In the genomic region with DNA sequence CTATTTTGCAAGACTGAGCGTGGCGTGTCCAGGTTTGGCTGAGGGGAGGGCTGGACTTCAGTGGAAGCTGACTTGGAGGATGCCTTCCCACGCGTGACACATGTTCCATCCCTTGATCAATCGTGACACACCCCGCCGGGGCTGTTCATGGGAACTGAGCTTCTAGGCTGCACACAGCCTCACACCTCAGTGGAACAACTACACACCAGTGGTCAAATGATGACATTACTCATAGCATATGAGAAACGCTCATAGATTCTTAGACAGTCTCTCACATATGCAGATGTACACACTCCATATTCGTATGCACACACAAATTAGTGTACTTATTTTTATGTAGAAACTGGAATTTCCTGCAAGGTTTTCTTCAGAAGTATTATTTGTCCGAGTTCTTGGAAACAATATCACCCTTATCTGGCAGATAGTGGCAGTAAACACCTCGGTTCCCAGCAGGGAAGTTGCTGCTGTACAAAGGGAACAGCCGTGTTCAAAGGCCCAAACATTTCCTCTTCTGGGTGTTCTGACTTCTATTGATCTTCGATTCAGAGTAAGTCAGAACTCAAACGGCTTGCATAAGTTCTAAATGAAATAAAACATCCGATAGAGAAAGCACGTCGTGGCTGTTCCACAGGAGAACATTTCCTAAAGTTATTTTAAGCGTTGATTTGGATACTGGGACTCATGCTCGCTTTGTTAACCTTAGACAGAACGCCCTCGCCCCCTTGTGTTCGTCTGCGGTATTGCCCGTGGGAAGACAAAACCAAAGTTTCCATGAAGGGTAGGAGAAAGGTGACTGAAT, we compare ENCODE assay signal across 7 mouse cellular contexts.
DNase-seq lines count a peak whose midpoint lies in the region; ATAC-seq and TF ChIP-seq lines count a peak whose summit lies in the region.

No protein-coding gene starts in this region.

- H3K27me3 ChIP-seq in intestine, embryonic 16.5 days (replicated peaks; ENCODE audit: control insufficient read depth, insufficient read depth, low read length) = no peaks in the 10 kb centered on the region
- H3K27me3 ChIP-seq in midbrain, embryonic 15.5 days (replicated peaks) = no peaks in the 10 kb centered on the region
- H3K27me3 ChIP-seq in spleen, adult 2 months (ENCODE audit: control insufficient read depth, insufficient read depth, low read length) = no peaks in the 10 kb centered on the region

- no peaks in the 10 kb centered on the region for H3K9me3 ChIP-seq in intestine, embryonic 16.5 days (ENCODE audit: control insufficient read depth, low read length)
- no peaks in the 10 kb centered on the region for H3K9me3 ChIP-seq in midbrain, embryonic 15.5 days

- no peaks in the 10 kb centered on the region for H3K36me3 ChIP-seq in intestine, embryonic 16.5 days (ENCODE audit: control insufficient read depth, insufficient read depth, low read length)
- no peaks in the 10 kb centered on the region for H3K36me3 ChIP-seq in midbrain, embryonic 15.5 days (replicated peaks)
- H3K36me3 ChIP-seq in spleen, adult 2 months (ENCODE audit: control insufficient read depth, insufficient read depth, low read length) = no peaks in the 10 kb centered on the region

- no peak overlapping the region for H3K27ac ChIP-seq in intestine, embryonic 16.5 days (ENCODE audit: low read length)
- H3K27ac ChIP-seq in midbrain, embryonic 15.5 days = no peak overlapping the region
- H3K27ac ChIP-seq in spleen, adult 2 months (ENCODE audit: insufficient read depth, low read length) = no peak overlapping the region

- no peak for TF ChIP-seq POLR2A in spleen, adult 2 months (IDR thresholded peaks at IDR 0.05; ENCODE audit: low read depth, low read length)

- ATAC-seq in granulocyte monocyte progenitor cell, adult 5-6 weeks (replicated peaks; ENCODE audit: poor library complexity, severe bottlenecking) = peak; percentile 80
- peak; percentile 56 for ATAC-seq in intestine, embryonic 16.5 days
- peak; percentile 78 for ATAC-seq in midbrain, embryonic 15.5 days (replicated peaks)

- DNase-seq in adrenal gland, postnatal 14 days = peak; percentile 84
- DNase-seq in embryo, embryonic 9.5 days (ENCODE audit: extremely low spot score) = peak; percentile 83
- DNase-seq in left cerebral cortex, postnatal 36 days (ENCODE audit: low spot score in 2 of 2) = peak; percentile 67 to 76
- DNase-seq in spleen, adult 2 months (ENCODE audit: low read depth in 1 of 2, low spot score in 2 of 2) = peak in 1 of 2 experiments; percentile 46

- no peak overlapping the region for H3K9ac ChIP-seq in intestine, embryonic 16.5 days (ENCODE audit: low read depth, low read length)
- H3K9ac ChIP-seq in midbrain, embryonic 15.5 days = no peak overlapping the region

- H3K4me3 ChIP-seq in intestine, embryonic 16.5 days (ENCODE audit: low read length) = no peak overlapping the region
- H3K4me3 ChIP-seq in midbrain, embryonic 15.5 days = no peak overlapping the region
- no peak overlapping the region for H3K4me3 ChIP-seq in spleen, adult 2 months (ENCODE audit: extremely low read depth, insufficient read depth, insufficient read length)

- 35% methylated on average over 24 of the region's 24 CpGs for WGBS in intestine, embryonic 16.5 days
- WGBS in midbrain, embryonic 15.5 days = 38% methylated on average over 24 of the region's 24 CpGs
- 38% methylated on average over 24 of the region's 24 CpGs for WGBS in spleen, adult 2 months

- no peaks in the 10 kb centered on the region for H3K4me1 ChIP-seq in intestine, embryonic 16.5 days (ENCODE audit: control insufficient read depth, insufficient read depth, low read length)
- H3K4me1 ChIP-seq in midbrain, embryonic 15.5 days = no peaks in the 10 kb centered on the region
- no peaks in the 10 kb centered on the region for H3K4me1 ChIP-seq in spleen, adult 2 months (ENCODE audit: control insufficient read depth, insufficient read depth, insufficient read length)

- TF ChIP-seq CTCF in spleen, adult 2 months (IDR thresholded peaks at IDR 0.05; ENCODE audit: extremely low read depth, insufficient read depth, insufficient read length, insufficient replicate concordance) = peak; percentile 74; the same call in 1 of the 2 replicates

- intact Hi-C loops in left cerebral cortex, postnatal 36 days (cut with DNase I) = loop anchor here (1.0 to 10.0 kb wide), 3 partner anchors 303 to 534 kb away; no protein-coding TSS in a partner anchor

- 0 out of 2 replicates have a peak overlapping the region, but pooled peaks have one; percentile 13 for H3K4me2 ChIP-seq in intestine, embryonic 16.5 days (ENCODE audit: low read depth, low read length)
- 0 out of 2 replicates have a peak overlapping the region, but pooled peaks have one; percentile 20 for H3K4me2 ChIP-seq in midbrain, embryonic 15.5 days
